Mouse (Mus musculus) MEL (cell line): ENCODE measurements around the gene Mkrn1. TPM values are rescaled to one million over a fixed set of nuclear protein-coding genes. Genes with fewer than 3 reads are reported as not detected.
A peak's percentile ranks its signal among the peaks of the same experiment; 100 is the strongest.

Experiments used
- DNase-seq: peaks from one replicate; pipeline ENCODE4 v3.0.0; 2011; ENCODE audit warnings: low read depth, low spot score
- H3K27ac ChIP-seq: 2 replicates; pipeline ENCODE4 v1.5.1; 2012; ENCODE audit warnings: low read depth, mild to moderate bottlenecking, control low read depth, low read length, moderate library complexity; ENCODE audit not compliant: control insufficient read depth
- H3K27me3 ChIP-seq, 2 experiments: fragments of 150-350 bp in 1 of 2; sonication (generic) in 1 of 2; 2 replicates each; pipeline ENCODE4 v1.6.1; 2012; ENCODE audit warnings: low read length in 2 of 2, mild to moderate bottlenecking in 2 of 2, improper control_type of control experiment in 1 of 2, moderate library complexity in 1 of 2; ENCODE audit not compliant: insufficient read depth in 2 of 2, control insufficient read depth in 1 of 2
- H3K36me3 ChIP-seq, 2 experiments: 2 replicates each; pipeline ENCODE4 v1.6.1; 2012 to 2014; ENCODE audit warnings: low read length in 2 of 2, improper control_type of control experiment in 1 of 2, inconsistent platforms in 1 of 2, mild to moderate bottlenecking in 1 of 2; ENCODE audit not compliant: insufficient read depth in 2 of 2, control insufficient read depth in 1 of 2
- H3K4me1 ChIP-seq, 2 experiments: fragments of 150-350 bp in 1 of 2; sonication (generic) in 1 of 2; 2 replicates each; pipeline ENCODE4 v1.6.1; 2012; ENCODE audit warnings: low read length in 2 of 2, improper control_type of control experiment in 1 of 2, mild to moderate bottlenecking in 1 of 2; ENCODE audit not compliant: insufficient read depth in 2 of 2, control insufficient read depth in 1 of 2
- H3K4me3 ChIP-seq, 2 experiments: fragments of 150-350 bp in 1 of 2; sonication (generic) in 1 of 2; 2 replicates each; pipeline ENCODE4 v1.5.1; 2012; ENCODE audit warnings: low read depth in 2 of 2, low read length in 2 of 2, mild to moderate bottlenecking in 2 of 2, moderate library complexity in 2 of 2, control low read depth in 1 of 2, improper control_type of control experiment in 1 of 2; ENCODE audit not compliant: control insufficient read depth in 1 of 2, insufficient read depth in 1 of 2
- H3K79me2 ChIP-seq: 2 replicates; pipeline ENCODE4 v1.6.1; 2012; ENCODE audit warnings: mild to moderate bottlenecking, low read length, moderate library complexity; ENCODE audit not compliant: control insufficient read depth, poor library complexity, insufficient read depth
- H3K9ac ChIP-seq: 2 replicates; pipeline ENCODE4 v1.6.1; 2012; ENCODE audit warnings: low read depth, mild to moderate bottlenecking, control low read depth, low read length, moderate library complexity; ENCODE audit not compliant: control insufficient read depth, poor library complexity, severe bottlenecking
- H3K9me3 ChIP-seq: fragments of 150-350 bp; sonication (generic); replicated peaks from 2 replicates; pipeline ENCODE4 v1.6.1; 2012; ENCODE audit warnings: mild to moderate bottlenecking, low read length, improper control_type of control experiment, moderate library complexity; ENCODE audit not compliant: insufficient read depth
- BHLHE40 ChIP-seq: IDR thresholded peaks from 2 replicates; pipeline ENCODE4 v1.6.1; 2012; ENCODE audit warnings: low read depth, mild to moderate bottlenecking, inconsistent platforms, low read length, improper control_type of control experiment, borderline replicate concordance
- JUND ChIP-seq: IDR thresholded peaks from 2 replicates; pipeline ENCODE4 v1.6.1; 2011; ENCODE audit warnings: low read depth, mild to moderate bottlenecking, improper control_type of control experiment, low read length
- KAT2A ChIP-seq: conservative IDR thresholded peaks from 2 replicates; pipeline ENCODE4 v1.6.1; 2012; ENCODE audit warnings: low read depth, low read length, improper control_type of control experiment, inconsistent platforms
- MEF2A ChIP-seq: IDR thresholded peaks from 2 replicates; pipeline ENCODE4 v1.6.1; 2014; ENCODE audit warnings: low read depth, mild to moderate bottlenecking, inconsistent platforms, low read length, improper control_type of control experiment; ENCODE audit not compliant: poor library complexity, insufficient replicate concordance, severe bottlenecking; ENCODE audit errors: extremely low read depth
- MYC ChIP-seq: IDR thresholded peaks from 2 replicates; pipeline ENCODE4 v1.6.1; 2011; ENCODE audit warnings: low read depth, mild to moderate bottlenecking, low read length, improper control_type of control experiment, moderate library complexity
- POLR2AphosphoS2 ChIP-seq: IDR thresholded peaks from 2 replicates; pipeline ENCODE4 v1.6.1; 2011; ENCODE audit warnings: low read length, improper control_type of control experiment
- RAD21 ChIP-seq: IDR thresholded peaks from 2 replicates; pipeline ENCODE4 v1.6.1; 2011; ENCODE audit warnings: mild to moderate bottlenecking, low read depth, low read length, improper control_type of control experiment
- RCOR1 ChIP-seq: IDR thresholded peaks from 2 replicates; pipeline ENCODE4 v1.6.1; 2012; ENCODE audit warnings: low read depth, mild to moderate bottlenecking, inconsistent platforms, low read length, improper control_type of control experiment
- SIN3A ChIP-seq: IDR thresholded peaks from 2 replicates; pipeline ENCODE4 v1.6.1; 2012; ENCODE audit warnings: low read length, improper control_type of control experiment, inconsistent platforms
- TAL1 ChIP-seq: IDR thresholded peaks from 2 replicates; pipeline ENCODE4 v1.6.1; 2012; ENCODE audit warnings: mild to moderate bottlenecking, inconsistent platforms, low read length, moderate library complexity, mixed read lengths
- USF1 ChIP-seq: IDR thresholded peaks from 2 replicates; pipeline ENCODE4 v1.6.1; 2014; ENCODE audit warnings: low read depth, mild to moderate bottlenecking, inconsistent platforms, low read length, improper control_type of control experiment, moderate library complexity
- USF2 ChIP-seq, 2 experiments: IDR thresholded peaks; 2 replicates each; pipeline ENCODE4 v1.6.1; 2011 to 2012; ENCODE audit warnings: improper control_type of control experiment in 2 of 2, low read length in 2 of 2, borderline replicate concordance in 1 of 2, inconsistent platforms in 1 of 2, low read depth in 1 of 2, mild to moderate bottlenecking in 1 of 2; ENCODE audit not compliant: insufficient read depth in 1 of 2
- ZC3H11A ChIP-seq: IDR thresholded peaks from 2 replicates; pipeline ENCODE4 v1.6.1; 2012; ENCODE audit warnings: low read depth, mild to moderate bottlenecking, inconsistent platforms, low read length, improper control_type of control experiment
- polyA plus RNA-seq, 2 experiments: library from polyadenylated mRNA; stranded (reverse) in 1 of 2; unstranded in 1 of 2; fragments of >175 nt in 1 of 2; fragments of >200 nt in 1 of 2; gene quantifications; 2 replicates each; pipeline versions ENCODE4 v1.2.1 to v1.2.4; 2012; ENCODE audit warnings: low replicate concordance in 2 of 2, low read depth in 1 of 2; ENCODE audit not compliant: insufficient read length in 2 of 2, insufficient read depth in 1 of 2, missing spikeins in 1 of 2
- total RNA-seq: library from RNA; depleted of rRNA; stranded (reverse); fragments of 300-350 nt; gene quantifications from 2 replicates; pipeline ENCODE4 v1.2.3, GENCODE M21; 2012

Mkrn1 gene
- total and polyA plus RNA-seq, 3 experiments: 57.4 to 58.1 TPM; not detected in 1

GRCm38 (mm10) chr6:39372727-39373126, 47.5 kb downstream of the Mkrn1 start:
- no peak overlapping the region for H3K9ac ChIP-seq
- H3K4me1 ChIP-seq: peaks cover 5 to 6% of the 10 kb centered on the region in 2 experiments; a peak in 3 of 4 replicates
- H3K4me3 ChIP-seq: no peak overlapping the region
- TF ChIP-seq MEF2A (no peak), RCOR1 (no peak), ZC3H11A (no peak), JUND (no peak), SIN3A (no peak), TAL1 (no peak), MYC (no peak), USF1 (no peak), RAD21 (no peak)
- H3K27ac ChIP-seq: no peak overlapping the region
- no peak for DNase-seq
- no peaks in the 10 kb centered on the region for H3K27me3 ChIP-seq
- no peaks in the 10 kb centered on the region; the same call in 1 of the 2 replicates for H3K79me2 ChIP-seq
- H3K9me3 ChIP-seq: no peaks in the 10 kb centered on the region
- peaks cover 0 to 8% of the 10 kb centered on the region in 2 experiments; a peak in 2 of 4 replicates for H3K36me3 ChIP-seq

- H3K27me3 ChIP-seq: no peaks in the 10 kb centered on the region
- no peak for DNase-seq
- H3K4me1 ChIP-seq: peaks cover 5 to 6% of the 10 kb centered on the region in 2 experiments; a peak in 3 of 4 replicates
- peaks cover 0 to 8% of the 10 kb centered on the region in 2 experiments; a peak in 2 of 4 replicates for H3K36me3 ChIP-seq
- no peaks in the 10 kb centered on the region for H3K9me3 ChIP-seq
- no peak overlapping the region for H3K9ac ChIP-seq
- H3K4me3 ChIP-seq: no peak overlapping the region
- no peak overlapping the region for H3K27ac ChIP-seq
- no peaks in the 10 kb centered on the region for H3K79me2 ChIP-seq
- TF ChIP-seq POLR2AphosphoS2 (no peak), USF1 (no peak), KAT2A (no peak), TAL1 (no peak)
These were observed 48.2 kb downstream of the Mkrn1 start for GRCm38 (mm10) chr6:39372042-39372441.

GRCm38 (mm10) chr6:39369631-39370030, 50.6 kb downstream of the Mkrn1 start:
- Histone ChIP-seq H3K36me3 (peaks cover 0 to 2% of the 10 kb centered on the region in 2 experiments; a peak in 1 of 4 replicates), H3K27me3 (no peaks in the 10 kb centered on the region), H3K9ac (no peak overlapping the region), H3K4me1 (no peaks in the 10 kb centered on the region), H3K27ac (no peak overlapping the region), H3K9me3 (no peaks in the 10 kb centered on the region), H3K79me2 (no peaks in the 10 kb centered on the region), H3K4me3 (no peak overlapping the region)
- peak; percentile 24; the same call in 1 of the 2 replicates for TF ChIP-seq BHLHE40
- no peak for TF ChIP-seq USF2 (IDR thresholded peaks at IDR 0.05; ENCODE audit: borderline replicate concordance in 1 of 2, insufficient read depth in 1 of 2, low read depth in 1 of 2, low read length in 2 of 2)
- no peak for DNase-seq
